Mouse (Mus musculus): ENCODE measurements around the gene Orai1. TPM values are rescaled to one million over a fixed set of nuclear protein-coding genes. Genes with fewer than 3 reads are reported as not detected.

The Orai1 gene
- polyA plus RNA-seq, 1 experiment from 2014 or later: 18.2 TPM

GRCm38 (mm10) chr5:123019336-123020016 is 4.6 kb downstream of the Orai1 start:
- WGBS: 33% methylated on average over 10 of the region's 10 CpGs
- H3K4me3 ChIP-seq: no peak overlapping the region
- H3K9ac ChIP-seq: no peak overlapping the region
- no peaks in the 10 kb centered on the region for H3K9me3 ChIP-seq
- peaks cover 38% of the 10 kb centered on the region for H3K4me1 ChIP-seq
- H3K36me3 ChIP-seq: no peaks in the 10 kb centered on the region
- no peak for ATAC-seq (ENCODE audit: insufficient number of reproducible peaks, low FRiP score, low TSS enrichment, low read depth)
- H3K27me3 ChIP-seq: no peaks in the 10 kb centered on the region
- peak overlapping the region; percentile 22; the same call in 1 of the 2 replicates for H3K27ac ChIP-seq
- H3K4me2 ChIP-seq: no peak overlapping the region

GRCm38 (mm10) chr5:123020426-123020825 is 5.6 kb downstream of the Orai1 start:
- Histone ChIP-seq H3K27me3 (no peaks in the 10 kb centered on the region), H3K9me3 (no peaks in the 10 kb centered on the region), H3K27ac (no peak overlapping the region), H3K36me3 (no peaks in the 10 kb centered on the region), H3K4me2 (no peak overlapping the region), H3K4me1 (peaks cover 40% of the 10 kb centered on the region), H3K4me3 (no peak overlapping the region), H3K9ac (no peak overlapping the region)
- WGBS: 90% methylated on average over 5 of the region's 5 CpGs
- ATAC-seq (ENCODE audit: insufficient number of reproducible peaks, low FRiP score, low TSS enrichment, low read depth): no peak

GRCm38 (mm10) chr5:123021438-123021837 is 6.6 kb downstream of the Orai1 start:
- no peak overlapping the region for H3K4me2 ChIP-seq
- H3K9ac ChIP-seq: no peak overlapping the region
- ATAC-seq (ENCODE audit: insufficient number of reproducible peaks, low FRiP score, low TSS enrichment, low read depth): no peak
- no peak overlapping the region for H3K4me3 ChIP-seq
- no peaks in the 10 kb centered on the region for H3K9me3 ChIP-seq
- peaks cover 38% of the 10 kb centered on the region for H3K4me1 ChIP-seq
- H3K27me3 ChIP-seq: no peaks in the 10 kb centered on the region
- no peak overlapping the region for H3K27ac ChIP-seq
- whole genome bisulfite sequencing: 92% methylated on average over 7 of the region's 7 CpGs
- H3K36me3 ChIP-seq: no peaks in the 10 kb centered on the region

GRCm38 (mm10) chr5:123023049-123023448 is 8.2 kb downstream of the Orai1 start:
- 42% methylated on average over 6 of the region's 6 CpGs for WGBS
- H3K36me3 ChIP-seq: no peaks in the 10 kb centered on the region

GRCm38 (mm10) chr5:123024312-123024711 is 9.4 kb downstream of the Orai1 start:
- WGBS: 92% methylated on average over 6 of the region's 6 CpGs
- Histone ChIP-seq H3K4me2 (no peak overlapping the region), H3K4me3 (no peak overlapping the region), H3K27me3 (no peaks in the 10 kb centered on the region), H3K36me3 (peaks cover 5% of the 10 kb centered on the region), H3K9me3 (no peaks in the 10 kb centered on the region), H3K27ac (no peak overlapping the region), H3K4me1 (peaks cover 36% of the 10 kb centered on the region), H3K9ac (no peak overlapping the region)
- ATAC-seq (ENCODE audit: insufficient number of reproducible peaks, low FRiP score, low TSS enrichment, low read depth): no peak

More at GRCm38 (mm10) chr5:123023049-123023448, 8.2 kb downstream of the Orai1 start:
- Histone ChIP-seq H3K9me3 (no peaks in the 10 kb centered on the region), H3K4me3 (no peak overlapping the region), H3K27ac (no peak overlapping the region), H3K4me2 (no peak overlapping the region), H3K27me3 (no peaks in the 10 kb centered on the region), H3K9ac (no peak overlapping the region), H3K4me1 (peaks cover 43% of the 10 kb centered on the region)
- ATAC-seq (ENCODE audit: insufficient number of reproducible peaks, low FRiP score, low TSS enrichment, low read depth): no peak

GRCm38 (mm10) chr5:123024965-123025573 is 10.2 kb downstream of the Orai1 start:
- Histone ChIP-seq H3K9me3 (no peaks in the 10 kb centered on the region), H3K9ac (no peak overlapping the region), H3K27ac (peak overlapping the region; percentile 47; the same call in 1 of the 2 replicates), H3K27me3 (no peaks in the 10 kb centered on the region), H3K36me3 (peaks cover 13% of the 10 kb centered on the region), H3K4me1 (peaks cover 35% of the 10 kb centered on the region), H3K4me2 (no peak overlapping the region), H3K4me3 (no peak overlapping the region)
- ATAC-seq (ENCODE audit: insufficient number of reproducible peaks, low FRiP score, low TSS enrichment, low read depth): no peak
- WGBS: 58% methylated on average over 9 of the region's 9 CpGs

GRCm38 (mm10) chr5:123026414-123026813 is 11.5 kb downstream of the Orai1 start:
- no peak for ATAC-seq (ENCODE audit: insufficient number of reproducible peaks, low FRiP score, low TSS enrichment, low read depth)
- Histone ChIP-seq H3K36me3 (peaks cover 17% of the 10 kb centered on the region), H3K4me3 (no peak overlapping the region), H3K4me2 (no peak overlapping the region), H3K27ac (peak overlapping the region; percentile 33; the same call in 1 of the 2 replicates), H3K9ac (no peak overlapping the region), H3K27me3 (no peaks in the 10 kb centered on the region), H3K9me3 (no peaks in the 10 kb centered on the region), H3K4me1 (peaks cover 35% of the 10 kb centered on the region)
- 48% methylated on average over 6 of the region's 6 CpGs for WGBS

GRCm38 (mm10) chr5:123027436-123027835 is 12.6 kb downstream of the Orai1 start:
- ATAC-seq (ENCODE audit: insufficient number of reproducible peaks, low FRiP score, low TSS enrichment, low read depth): no peak
- Histone ChIP-seq H3K27me3 (no peaks in the 10 kb centered on the region), H3K9me3 (no peaks in the 10 kb centered on the region), H3K4me1 (peaks cover 35% of the 10 kb centered on the region), H3K27ac (no peak overlapping the region), H3K9ac (no peak overlapping the region), H3K4me2 (no peak overlapping the region), H3K4me3 (no peak overlapping the region), H3K36me3 (peaks cover 24% of the 10 kb centered on the region)
- 49% methylated on average over 6 of the region's 6 CpGs for WGBS

GRCm38 (mm10) chr5:123029729-123030128 is 14.9 kb downstream of the Orai1 start:
- H3K4me3 ChIP-seq: no peak overlapping the region
- peaks cover 24% of the 10 kb centered on the region for H3K36me3 ChIP-seq
- no peaks in the 10 kb centered on the region for H3K27me3 ChIP-seq
- no peak for ATAC-seq (ENCODE audit: insufficient number of reproducible peaks, low FRiP score, low TSS enrichment, low read depth)
- WGBS: 76% methylated on average over 7 of the region's 7 CpGs
- peaks cover 33% of the 10 kb centered on the region for H3K4me1 ChIP-seq
- peak overlapping the region; percentile 71 for H3K27ac ChIP-seq
- no peak overlapping the region for H3K4me2 ChIP-seq
- no peak overlapping the region for H3K9ac ChIP-seq
- H3K9me3 ChIP-seq: no peaks in the 10 kb centered on the region

- whole genome bisulfite sequencing: 94% methylated on average over 3 of the region's 3 CpGs
- no peak overlapping the region for H3K4me2 ChIP-seq
- H3K36me3 ChIP-seq: peaks cover 24% of the 10 kb centered on the region
Observed at GRCm38 (mm10) chr5:123031312-123031711, 16.4 kb downstream of the Orai1 start.

GRCm38 (mm10) chr5:123033646-123034160 is 18.8 kb downstream of the Orai1 start:
- Histone ChIP-seq H3K4me1 (peaks cover 21% of the 10 kb centered on the region), H3K27ac (no peak overlapping the region), H3K4me3 (no peak overlapping the region), H3K27me3 (no peaks in the 10 kb centered on the region), H3K9ac (no peak overlapping the region), H3K9me3 (no peaks in the 10 kb centered on the region), H3K4me2 (no peak overlapping the region), H3K36me3 (peaks cover 24% of the 10 kb centered on the region)
- 69% methylated on average over 7 of the region's 7 CpGs for WGBS
- no peak for ATAC-seq (ENCODE audit: insufficient number of reproducible peaks, low FRiP score, low TSS enrichment, low read depth)

More at GRCm38 (mm10) chr5:123031312-123031711, 16.4 kb downstream of the Orai1 start:
- H3K4me1 ChIP-seq: peaks cover 28% of the 10 kb centered on the region
- H3K9me3 ChIP-seq: no peaks in the 10 kb centered on the region
- no peak overlapping the region for H3K4me3 ChIP-seq
- no peak overlapping the region for H3K27ac ChIP-seq
- no peak for ATAC-seq (ENCODE audit: insufficient number of reproducible peaks, low FRiP score, low TSS enrichment, low read depth)
- no peaks in the 10 kb centered on the region for H3K27me3 ChIP-seq
- no peak overlapping the region for H3K9ac ChIP-seq

GRCm38 (mm10) chr5:123035089-123035488 is 20.2 kb downstream of the Orai1 start:
- H3K36me3 ChIP-seq: peaks cover 12% of the 10 kb centered on the region; the same call in 1 of the 2 replicates

More at GRCm38 (mm10) chr5:123035089-123035488, 20.2 kb downstream of the Orai1 start:
- Histone ChIP-seq H3K27me3 (no peaks in the 10 kb centered on the region), H3K9me3 (no peaks in the 10 kb centered on the region), H3K4me3 (no peak overlapping the region), H3K9ac (no peak overlapping the region), H3K4me1 (peaks cover 22% of the 10 kb centered on the region), H3K4me2 (no peak overlapping the region), H3K27ac (peak overlapping the region; percentile 43; the same call in 1 of the 2 replicates)
- WGBS: 84% methylated on average over 4 of the region's 4 CpGs
- no peak for ATAC-seq (ENCODE audit: insufficient number of reproducible peaks, low FRiP score, low TSS enrichment, low read depth)
